Mouse (Mus musculus) G1E (cell line): ENCODE results near the gene Cd151.

Source experiments
- CTCF ChIP-seq: IDR thresholded peaks from 2 replicates; pipeline ENCODE4 v1.5.1; 2012; ENCODE audit warnings: low read depth, low read length, inconsistent platforms, mixed read lengths
- GATA1 ChIP-seq: IDR thresholded peaks from 2 replicates; pipeline ENCODE4 v1.6.1; 2012; ENCODE audit warnings: borderline replicate concordance, low read length, inconsistent platforms, mixed read lengths
- POLR2AphosphoS5 ChIP-seq: IDR thresholded peaks from 2 replicates; pipeline ENCODE4 v1.6.1; 2012; ENCODE audit warnings: low read depth, low read length, inconsistent platforms; ENCODE audit not compliant: insufficient replicate concordance

DNA sequence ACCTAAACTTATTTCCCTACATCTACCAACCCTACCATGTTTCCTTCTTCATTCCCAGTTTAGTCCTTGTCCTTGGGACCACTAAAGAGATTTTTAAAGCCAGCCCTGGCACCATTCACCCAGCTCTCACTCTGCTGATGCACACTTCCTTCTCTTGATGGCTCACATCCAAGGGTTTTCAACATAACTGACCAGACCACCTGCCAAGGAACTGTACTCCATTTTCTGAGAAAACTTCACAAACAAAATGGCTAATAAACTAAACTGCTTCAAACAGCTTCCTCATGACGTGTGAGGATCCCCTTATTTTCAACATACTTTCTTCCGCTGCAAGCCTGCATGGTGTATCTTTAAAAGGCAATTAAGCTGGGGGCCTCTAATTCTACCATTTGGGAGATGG, 13.6 kb upstream of the Cd151 start:
- TF ChIP-seq CTCF: no peak
- no peak for TF ChIP-seq GATA1
- TF ChIP-seq POLR2AphosphoS5: no peak
